Mouse (Mus musculus) intestine, embryonic 16.5 days (tissue): ENCODE data around the gene Atg4c. TPM values are rescaled to one million over a fixed set of nuclear protein-coding genes. Genes with fewer than 3 reads are reported as not detected.

Source experiments
- ATAC-seq: fragments of 200-750 bp; cut with Nextera tagmentation; 2 replicates; pipeline ENCODE4 v1.8.0; 2017; ENCODE audit warnings: moderate TSS enrichment, moderate library complexity
- H3K27ac ChIP-seq: fragments of 300-500 bp; sonication (generic); 2 replicates; pipeline ENCODE4 v1.5.1; 2014; ENCODE audit warnings: mild to moderate bottlenecking, low read length
- H3K27me3 ChIP-seq: fragments of 300-500 bp; sonication (generic); replicated peaks from 2 replicates; pipeline ENCODE4 v1.6.1; 2014; ENCODE audit warnings: low read length, control low read depth, mixed read lengths; ENCODE audit not compliant: control insufficient read depth, insufficient read depth
- H3K36me3 ChIP-seq: fragments of 300-500 bp; sonication (generic); 2 replicates; pipeline ENCODE4 v1.6.1; 2014; ENCODE audit warnings: low read length, control low read depth; ENCODE audit not compliant: control insufficient read depth, insufficient read depth
- H3K4me1 ChIP-seq: fragments of 300-500 bp; sonication (generic); 2 replicates; pipeline ENCODE4 v1.6.1; 2014; ENCODE audit warnings: low read length, control low read depth, mixed read lengths; ENCODE audit not compliant: control insufficient read depth, insufficient read depth
- H3K4me2 ChIP-seq: fragments of 300-500 bp; sonication (generic); 2 replicates; pipeline ENCODE4 v1.6.1; 2014; ENCODE audit warnings: low read depth, low read length, control low read depth
- H3K4me3 ChIP-seq: fragments of 300-500 bp; sonication (generic); 2 replicates; pipeline ENCODE4 v1.5.1; 2014; ENCODE audit warnings: mild to moderate bottlenecking, low read length
- H3K9ac ChIP-seq: fragments of 300-500 bp; sonication (generic); 2 replicates; pipeline ENCODE4 v1.6.1; 2014; ENCODE audit warnings: low read depth, low read length
- H3K9me3 ChIP-seq: fragments of 300-500 bp; sonication (generic); 2 replicates; pipeline ENCODE4 v1.6.1; 2016; ENCODE audit warnings: low read length, control low read depth; ENCODE audit not compliant: control insufficient read depth
- WGBS: fragments of 180-500 bp; shearing (Covaris S2); extraction: QIAGEN DNeasy Blood & Tissue Kit; methylation state at CpG from one replicate; pipeline ENCODE4 v1.1.7; 2014; 5-methylcytosine and 5-hydroxymethylcytosine counted together
- polyA plus RNA-seq: library from polyadenylated mRNA; unstranded; fragments of >200 nt; fragmentation: Nextera tagmentation; extraction: Ambion mirVana; gene quantifications from 2 replicates; pipeline ENCODE4 v1.2.1, GENCODE M21; 2015

The Atg4c gene
- polyA plus RNA-seq, 1 experiment from 2014 or later = 15.0 TPM

DNA sequence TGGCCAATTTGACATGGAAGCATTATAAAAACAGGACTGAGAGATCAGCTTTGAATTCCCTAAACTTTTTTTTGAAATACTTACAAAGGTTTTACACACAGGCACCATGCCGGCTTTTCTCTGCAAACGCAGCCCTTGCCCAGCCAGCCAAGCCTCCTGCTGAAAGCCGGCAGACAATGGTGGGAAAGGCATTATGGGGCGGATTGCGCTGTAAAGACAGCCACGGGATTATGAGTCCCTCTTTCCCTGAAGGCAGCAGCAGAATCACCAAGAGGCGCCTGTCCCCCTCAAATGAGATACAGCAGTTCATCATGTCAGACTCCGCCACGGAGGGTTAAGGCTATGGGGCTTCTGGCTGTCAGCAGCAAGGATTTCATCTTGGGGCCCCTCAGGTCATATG lies 79.1 kb downstream of the Atg4c start:
- Histone ChIP-seq H3K4me1 (no peaks in the 10 kb centered on the region), H3K27me3 (no peaks in the 10 kb centered on the region), H3K4me3 (no peak overlapping the region), H3K4me2 (no peak overlapping the region), H3K27ac (no peak overlapping the region), H3K9me3 (no peaks in the 10 kb centered on the region), H3K36me3 (0 out of 2 replicates have a peak, but pooled peaks cover 4% of the 10 kb centered on the region), H3K9ac (no peak overlapping the region)
- 62% methylated on average over 9 of the region's 9 CpGs for WGBS
- ATAC-seq = no peak

DNA sequence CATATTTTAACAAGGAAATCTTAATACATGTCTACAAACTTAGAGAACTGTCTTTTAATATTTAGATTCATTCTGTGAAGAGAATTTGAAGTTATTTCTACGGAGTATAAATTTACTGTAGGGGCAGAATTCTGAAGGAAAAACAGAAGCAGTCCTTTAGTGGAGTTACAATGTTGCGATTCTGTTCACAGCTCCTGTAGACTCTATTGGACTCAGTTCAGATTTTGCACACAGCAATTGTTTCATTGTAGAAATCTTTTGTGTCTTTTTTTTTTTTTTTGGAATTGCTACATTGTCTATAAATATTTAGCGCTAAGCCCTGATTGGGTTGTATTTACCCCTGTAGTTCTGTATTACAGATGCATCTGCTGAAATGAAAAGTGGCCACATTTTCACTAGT lies 79.7 kb downstream of the Atg4c start:
- no peak overlapping the region for H3K9ac ChIP-seq
- no peaks in the 10 kb centered on the region for H3K9me3 ChIP-seq
- no peak overlapping the region for H3K4me3 ChIP-seq
- H3K36me3 ChIP-seq = 0 out of 2 replicates have a peak, but pooled peaks cover 4% of the 10 kb centered on the region
- WGBS = 89% methylated on average over 3 of the region's 3 CpGs
- no peaks in the 10 kb centered on the region for H3K27me3 ChIP-seq
- no peak for ATAC-seq
- H3K27ac ChIP-seq = no peak overlapping the region
- H3K4me1 ChIP-seq = no peaks in the 10 kb centered on the region
- H3K4me2 ChIP-seq = no peak overlapping the region

DNA sequence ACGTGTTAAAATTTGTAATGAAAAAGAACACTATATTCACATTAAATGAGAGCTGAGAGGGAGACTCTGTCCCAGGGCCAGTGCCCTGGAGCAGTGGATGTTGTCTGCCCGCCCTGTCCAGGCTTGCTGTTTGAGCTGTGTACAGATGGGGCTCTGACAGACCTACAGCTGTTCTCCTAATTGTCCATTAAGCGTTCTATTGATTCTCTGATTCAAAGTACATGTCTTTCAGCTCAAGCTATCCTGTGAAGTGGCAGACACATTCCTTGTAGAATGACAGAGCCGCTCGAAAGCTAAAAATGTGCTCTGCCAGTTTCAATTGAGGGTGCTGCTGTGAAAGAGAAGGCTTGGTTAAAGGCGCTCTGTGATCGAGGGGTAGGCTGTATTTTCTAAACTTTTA lies 80.2 kb downstream of the Atg4c start:
- H3K27ac ChIP-seq = no peak overlapping the region
- no peak overlapping the region for H3K9ac ChIP-seq
- WGBS = 78% methylated on average over 7 of the region's 7 CpGs
- H3K4me1 ChIP-seq = no peaks in the 10 kb centered on the region
- H3K36me3 ChIP-seq = 0 out of 2 replicates have a peak, but pooled peaks cover 4% of the 10 kb centered on the region
- H3K9me3 ChIP-seq = no peaks in the 10 kb centered on the region
- no peak overlapping the region for H3K4me2 ChIP-seq
- H3K27me3 ChIP-seq = no peaks in the 10 kb centered on the region
- no peak overlapping the region for H3K4me3 ChIP-seq
- no peak for ATAC-seq

DNA sequence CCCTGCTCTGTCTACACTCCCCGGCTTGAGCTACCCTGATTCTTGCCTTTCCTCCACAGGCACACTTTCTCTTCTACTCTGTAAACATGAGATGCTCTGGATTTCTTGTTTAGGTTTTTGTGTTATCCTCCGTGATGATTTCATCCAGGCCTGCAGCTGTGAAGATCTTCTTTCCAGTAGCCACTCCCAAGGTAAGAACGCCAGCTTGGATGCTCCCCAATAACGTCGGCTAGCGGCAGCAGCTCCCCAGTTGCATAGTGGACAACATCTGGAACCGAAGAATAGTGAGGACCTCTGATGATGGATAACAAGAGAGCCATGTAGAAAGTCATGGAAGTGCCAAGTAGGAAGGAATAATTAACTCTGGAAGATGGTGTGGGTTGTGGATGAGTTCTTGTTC lies 85.1 kb downstream of the Atg4c start:
- ATAC-seq = no peak
- Histone ChIP-seq H3K4me2 (no peak overlapping the region), H3K9me3 (no peaks in the 10 kb centered on the region), H3K9ac (no peak overlapping the region), H3K4me1 (no peaks in the 10 kb centered on the region), H3K4me3 (no peak overlapping the region), H3K27ac (no peak overlapping the region), H3K27me3 (no peaks in the 10 kb centered on the region), H3K36me3 (no peaks in the 10 kb centered on the region)
- WGBS = 60% methylated on average over 7 of the region's 7 CpGs

DNA sequence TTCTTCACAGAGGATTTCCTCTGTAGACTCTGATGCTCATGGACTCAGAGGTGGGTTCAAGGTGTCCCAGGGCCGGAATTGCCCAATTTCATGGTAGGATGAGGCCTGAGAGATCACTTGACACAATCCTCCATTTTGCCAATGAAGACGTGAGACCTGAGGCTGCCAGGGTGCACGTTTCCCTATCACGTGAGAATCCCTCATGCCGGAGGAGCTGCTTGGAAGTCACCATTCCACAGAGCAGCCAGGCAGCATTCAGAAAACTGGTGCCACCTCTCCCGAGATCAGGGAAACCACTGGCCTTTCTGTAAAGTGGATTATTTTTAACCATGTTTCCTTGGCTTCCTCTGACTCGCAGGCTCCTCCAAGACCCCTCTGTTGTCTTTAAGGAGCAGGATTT lies 88.0 kb downstream of the Atg4c start:
- ATAC-seq = no peak
- WGBS = 84% methylated on average over 7 of the region's 7 CpGs
- Histone ChIP-seq H3K27ac (no peak overlapping the region), H3K4me1 (no peaks in the 10 kb centered on the region), H3K36me3 (no peaks in the 10 kb centered on the region), H3K4me2 (no peak overlapping the region), H3K9me3 (no peaks in the 10 kb centered on the region), H3K4me3 (no peak overlapping the region), H3K27me3 (no peaks in the 10 kb centered on the region), H3K9ac (no peak overlapping the region)

DNA sequence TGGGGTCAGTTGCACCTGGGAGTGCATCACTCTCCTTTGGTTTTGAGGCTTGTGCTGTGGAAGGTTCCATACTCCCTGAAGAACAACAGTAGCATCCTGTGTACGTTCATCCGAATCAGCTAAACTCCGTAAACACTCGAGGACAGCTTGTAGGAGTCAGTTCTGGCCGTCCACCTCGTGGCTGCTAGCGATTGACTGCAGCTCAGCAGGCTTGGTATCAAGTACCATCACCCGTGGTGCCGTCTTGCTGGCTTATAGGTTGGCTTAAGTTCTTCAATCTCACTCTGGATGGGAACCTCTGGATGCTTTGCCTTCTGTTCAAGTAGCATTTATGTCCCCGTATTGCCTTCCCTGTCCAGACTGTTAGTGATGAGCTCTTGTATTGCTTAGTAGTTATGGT lies 95.6 kb downstream of the Atg4c start:
- 88% methylated on average over 10 of the region's 10 CpGs for WGBS
- Histone ChIP-seq H3K27me3 (no peaks in the 10 kb centered on the region), H3K4me1 (no peaks in the 10 kb centered on the region), H3K27ac (no peak overlapping the region), H3K4me3 (no peak overlapping the region), H3K9me3 (no peaks in the 10 kb centered on the region), H3K36me3 (no peaks in the 10 kb centered on the region), H3K4me2 (no peak overlapping the region), H3K9ac (no peak overlapping the region)
- ATAC-seq = no peak

DNA sequence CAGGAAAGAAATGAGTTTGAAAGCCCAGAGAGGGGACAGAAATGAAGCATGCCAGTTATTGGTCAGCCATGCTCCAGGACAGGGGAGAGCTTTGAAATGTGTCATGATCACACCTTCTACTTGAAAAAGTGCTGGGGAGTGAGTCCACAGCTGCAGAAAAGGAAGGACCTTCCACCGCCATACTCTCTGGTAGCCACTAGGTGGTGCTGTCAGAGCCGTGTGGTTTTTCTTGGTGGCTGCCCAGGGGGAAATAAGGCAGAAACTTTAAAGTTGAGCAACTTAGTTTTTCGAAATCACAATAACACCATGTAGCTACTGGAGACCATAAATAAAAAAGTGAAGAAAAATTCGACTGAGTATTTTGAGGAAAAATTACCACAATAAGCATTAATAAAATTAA lies 104.9 kb downstream of the Atg4c start:
- no peak for ATAC-seq
- WGBS = 13% methylated on average over 4 of the region's 4 CpGs
- H3K9me3 ChIP-seq = no peaks in the 10 kb centered on the region
- no peak overlapping the region for H3K27ac ChIP-seq
- no peak overlapping the region for H3K4me3 ChIP-seq
- no peak overlapping the region for H3K9ac ChIP-seq
- H3K36me3 ChIP-seq = no peaks in the 10 kb centered on the region
- no peak overlapping the region for H3K4me2 ChIP-seq
- no peaks in the 10 kb centered on the region for H3K27me3 ChIP-seq
- no peaks in the 10 kb centered on the region for H3K4me1 ChIP-seq

DNA sequence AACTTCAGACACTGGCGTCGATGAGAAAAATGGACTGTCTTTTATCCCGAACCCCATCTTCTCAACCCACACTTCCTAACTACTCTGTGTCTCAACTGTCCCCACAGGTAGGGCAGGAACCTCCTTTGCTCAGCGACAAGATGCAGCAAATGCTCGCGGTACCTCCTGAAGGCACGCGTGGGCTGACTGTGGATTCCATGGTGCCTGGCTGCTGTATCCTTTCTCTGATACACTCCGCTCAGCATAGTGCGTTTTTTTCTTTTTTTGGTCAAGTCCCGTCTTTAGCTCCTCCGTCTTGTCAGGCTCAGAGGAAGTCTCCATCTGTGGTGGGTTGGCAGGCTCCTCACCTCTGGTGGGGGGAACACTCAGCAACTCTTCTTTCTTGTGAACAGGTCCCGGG lies 111.1 kb downstream of the Atg4c start:
- WGBS = 86% methylated on average over 13 of the region's 13 CpGs
- H3K9me3 ChIP-seq = no peaks in the 10 kb centered on the region

More for the DNA sequence above, 111.1 kb downstream of the Atg4c start:
- Histone ChIP-seq H3K27ac (no peak overlapping the region), H3K4me1 (no peaks in the 10 kb centered on the region), H3K36me3 (no peaks in the 10 kb centered on the region), H3K27me3 (no peaks in the 10 kb centered on the region), H3K4me3 (no peak overlapping the region), H3K4me2 (no peak overlapping the region), H3K9ac (no peak overlapping the region)
- ATAC-seq = no peak

Other genes starting within 250 kb of the Atg4c start
- gene Angptl3, start 163.0 kb upstream of the Atg4c start, polyA plus RNA-seq = 2.0 and 5.0 TPM in 2 replicates
- gene Dock7, start 73.0 kb upstream of the Atg4c start, polyA plus RNA-seq = 32.8 and 34.9 TPM in 2 replicates
- 0.12 TPM in 1 of 2 replicates, not detected in the other for gene Gm12689, start 102.0 kb downstream of the Atg4c start, polyA plus RNA-seq